Mouse (Mus musculus): ENCODE results near the gene Tanc1.

The Tanc1 gene

GRCm38 (mm10) chr2:59758139-59758918 lies 146.5 kb downstream of the Tanc1 start:
- DNase-seq (ENCODE audit: low spot score), result no peak

DNA sequence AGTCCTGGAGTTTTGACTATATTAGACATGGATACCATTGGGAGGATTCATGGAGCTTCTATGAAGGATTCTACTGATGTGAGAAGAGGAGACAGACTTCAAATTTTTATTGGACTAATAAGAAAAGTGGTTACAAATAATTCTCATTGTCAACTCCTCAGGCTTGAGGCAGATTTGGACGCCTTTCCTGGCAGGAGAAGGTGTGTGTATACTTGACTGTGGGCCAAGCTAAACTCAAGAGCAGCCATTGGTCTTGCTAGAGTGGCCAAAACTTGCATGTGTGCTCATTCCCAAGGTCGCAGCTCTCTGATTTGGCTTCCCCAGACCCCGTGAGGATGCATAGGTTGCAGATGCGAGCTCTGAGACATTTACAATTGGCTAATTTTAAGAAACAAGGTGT lies 148.9 kb downstream of the Tanc1 start:
- no peak for DNase-seq (ENCODE audit: low spot score)

- no peak for DNase-seq (ENCODE audit: low spot score)
Measured at GRCm38 (mm10) chr2:59761183-59761582, 149.3 kb downstream of the Tanc1 start.

- DNase-seq (ENCODE audit: low spot score), result no peak
Measured at GRCm38 (mm10) chr2:59762277-59762676, 150.4 kb downstream of the Tanc1 start.

DNA sequence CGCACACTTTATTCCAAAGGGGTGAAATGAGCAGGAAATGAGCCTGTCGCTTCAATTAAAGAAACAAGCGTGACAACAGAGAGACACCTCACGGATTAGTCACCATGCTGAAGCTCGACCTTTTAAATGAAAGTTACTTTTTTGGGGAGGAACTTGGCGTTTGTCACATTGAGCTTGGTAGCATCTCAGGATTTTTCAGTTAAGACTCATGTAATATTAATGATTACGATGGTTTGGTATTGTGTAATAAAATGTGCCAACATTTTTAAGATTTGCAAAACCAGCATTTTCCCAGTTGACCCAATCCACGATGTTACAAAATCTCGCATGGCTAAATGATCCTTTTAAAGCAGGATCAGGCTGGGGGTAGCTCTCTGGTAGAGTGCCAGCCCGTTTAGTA lies 153.8 kb downstream of the Tanc1 start:
- DNase-seq (ENCODE audit: low spot score), result no peak

DNA sequence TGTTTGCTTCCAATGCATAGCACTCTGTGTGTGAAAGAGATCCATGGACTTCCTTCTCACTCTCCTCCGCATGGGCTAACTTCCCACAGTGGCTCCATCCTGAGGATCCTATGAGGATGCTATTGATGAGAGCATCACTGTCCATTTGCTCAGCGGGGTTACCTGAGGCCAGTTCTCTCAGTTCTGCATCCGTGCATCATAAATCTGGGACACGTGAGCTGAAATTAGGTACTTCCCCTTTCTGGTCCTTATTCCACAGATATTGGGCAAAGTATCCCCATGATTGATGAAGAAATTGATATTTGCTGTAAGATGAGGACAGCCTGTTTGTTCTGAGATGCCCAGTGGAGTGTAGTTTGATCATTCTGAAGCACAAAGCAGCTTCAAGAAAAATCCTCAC lies 156.1 kb downstream of the Tanc1 start:
- DNase-seq (ENCODE audit: low spot score), result no peak

DNA sequence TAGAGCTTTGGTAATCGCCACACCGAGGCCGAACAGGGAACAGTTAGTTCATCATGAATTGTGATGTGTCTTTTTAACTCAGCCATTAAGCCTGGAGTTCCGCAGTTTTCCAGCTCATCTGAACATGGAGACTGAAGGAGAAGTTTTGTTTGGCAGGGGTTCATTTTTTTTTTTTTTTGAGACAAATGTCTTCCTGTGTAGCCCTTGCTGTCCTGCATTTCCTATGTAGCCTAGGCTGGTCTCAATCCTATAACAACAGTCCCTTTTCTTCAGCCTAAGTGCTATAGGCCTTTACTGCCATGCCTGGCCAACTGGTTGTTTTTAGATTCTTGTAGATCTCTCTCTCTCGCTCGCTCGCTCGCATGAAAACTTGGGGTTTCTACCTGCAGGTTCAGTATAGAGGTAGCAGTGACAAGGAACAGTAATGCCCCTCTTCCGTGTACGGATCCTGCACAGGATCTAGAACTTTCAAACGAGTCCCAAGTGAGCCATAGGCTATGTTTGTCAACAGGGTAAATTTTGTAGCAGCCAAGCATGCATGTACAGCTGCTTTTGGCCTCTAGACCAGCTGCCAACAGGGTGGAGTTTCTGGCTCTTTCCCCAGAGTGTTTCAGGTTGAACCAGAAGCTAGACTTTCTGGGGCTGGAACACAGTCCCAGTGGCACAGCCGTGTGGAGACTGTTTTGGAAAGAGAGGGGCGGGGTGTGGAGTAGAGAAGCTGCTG lies 157.0 kb downstream of the Tanc1 start:
- no peak for DNase-seq (ENCODE audit: low spot score)

DNA sequence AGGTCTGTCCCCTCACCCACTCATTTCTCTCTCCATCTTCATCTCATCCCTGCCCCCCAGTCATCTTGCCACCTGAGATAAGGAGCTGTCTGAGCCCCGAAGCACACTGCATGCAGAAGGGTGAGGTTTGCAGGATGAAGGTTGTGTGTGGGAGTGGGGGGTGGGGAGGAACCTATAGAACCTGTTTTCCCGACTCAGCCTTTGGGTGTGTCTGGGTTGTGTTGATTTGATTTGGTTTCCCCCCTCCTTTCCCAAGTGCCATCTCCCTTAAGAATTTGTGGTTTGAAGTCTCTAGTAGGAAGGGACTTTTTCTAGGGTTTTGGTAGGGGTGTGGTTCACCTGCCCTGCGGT lies 157.5 kb downstream of the Tanc1 start:
- no peak for DNase-seq (ENCODE audit: low spot score)

GRCm38 (mm10) chr2:59771708-59772107 lies 159.9 kb downstream of the Tanc1 start:
- no peak for DNase-seq (ENCODE audit: low spot score)

- DNase-seq (ENCODE audit: low spot score), result no peak
Measured at GRCm38 (mm10) chr2:59772261-59772683, 160.4 kb downstream of the Tanc1 start.

DNA sequence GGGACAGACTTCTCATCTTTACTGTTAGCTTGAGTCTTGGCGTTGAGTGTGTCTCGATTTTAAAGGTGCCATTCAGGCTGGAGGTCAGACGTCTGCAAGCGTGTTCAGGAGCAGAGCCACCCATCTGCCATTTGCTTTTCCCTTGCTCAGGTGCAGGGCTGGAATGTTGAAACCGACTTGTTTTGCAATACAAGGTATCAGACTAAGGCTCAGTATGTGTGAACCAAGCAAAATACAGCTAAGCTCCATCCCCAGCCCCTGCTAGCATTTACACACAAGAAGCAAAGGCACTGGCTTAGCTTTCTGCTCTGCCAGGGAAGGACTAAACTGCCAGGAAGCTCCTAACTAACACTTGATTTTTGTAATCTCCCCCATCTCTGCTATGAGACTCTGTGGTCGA lies 162.5 kb downstream of the Tanc1 start:
- no peak for DNase-seq (ENCODE audit: low spot score)

DNA sequence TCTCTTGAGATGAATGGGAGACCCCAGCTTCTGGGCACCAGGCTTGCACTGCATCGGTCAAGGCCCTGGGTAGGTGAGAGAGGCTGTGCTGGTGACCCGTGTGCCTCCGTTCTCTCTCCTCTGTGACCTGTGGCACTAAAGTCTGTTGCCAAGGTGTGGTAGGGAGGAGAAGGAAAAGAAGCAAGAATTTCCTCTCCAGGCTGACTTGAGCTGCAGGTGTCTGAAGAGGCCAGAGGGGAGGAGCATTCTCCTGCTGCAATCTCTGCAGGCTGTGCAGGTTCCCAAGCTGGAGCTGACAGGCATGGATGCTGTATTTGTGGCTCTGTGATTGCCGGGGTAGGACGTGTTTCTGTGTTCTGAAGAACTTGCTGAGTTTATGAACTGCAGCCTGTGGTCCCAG lies 163.3 kb downstream of the Tanc1 start:
- DNase-seq (ENCODE audit: low spot score), result no peak

GRCm38 (mm10) chr2:59775820-59776219 lies 164.0 kb downstream of the Tanc1 start:
- DNase-seq (ENCODE audit: low spot score), result no peak

DNA sequence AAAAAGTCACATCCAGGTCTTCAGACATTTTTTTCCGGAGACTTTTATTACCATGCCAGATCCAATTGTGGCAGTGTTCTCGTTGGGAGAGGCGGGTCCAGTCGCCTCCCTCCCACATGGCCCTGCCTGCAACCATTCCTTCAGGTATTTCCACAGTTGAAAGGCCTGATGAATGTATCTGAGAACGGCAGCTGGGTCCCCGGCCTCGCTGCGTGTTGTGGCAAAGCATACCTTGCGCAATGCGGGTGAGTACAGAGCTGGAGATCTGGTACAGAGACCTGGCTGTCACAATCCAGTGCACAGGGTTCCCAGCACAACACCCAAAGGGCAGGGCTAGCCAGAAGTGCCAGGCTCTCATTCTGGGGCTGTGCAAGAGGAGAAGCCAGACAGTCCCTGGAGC lies 167.5 kb downstream of the Tanc1 start:
- DNase-seq (ENCODE audit: low spot score), result no peak

DNA sequence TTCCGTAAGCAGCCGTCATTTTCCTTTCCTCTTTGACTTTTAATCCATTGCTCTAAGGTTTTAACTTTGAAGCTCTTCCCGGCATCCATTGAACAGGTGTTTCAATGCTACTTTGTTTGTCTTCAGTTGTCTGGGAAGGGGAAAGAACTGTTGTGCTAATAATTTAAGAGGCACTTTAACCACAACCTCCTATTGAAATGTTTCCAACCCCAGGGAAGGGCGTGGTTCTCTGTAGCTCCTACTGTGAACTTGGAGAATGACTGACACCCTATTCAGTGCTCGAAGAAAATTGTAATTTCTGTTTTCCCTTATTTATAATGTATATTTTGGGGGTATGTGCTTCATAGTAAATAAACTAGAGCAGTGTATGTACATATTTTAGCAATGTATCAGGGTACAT lies 168.4 kb downstream of the Tanc1 start:
- no peak for DNase-seq (ENCODE audit: low spot score)

GRCm38 (mm10) chr2:59783055-59783831 lies 171.4 kb downstream of the Tanc1 start:
- no peak for DNase-seq (ENCODE audit: low spot score)

- no peak for DNase-seq (ENCODE audit: low spot score)
Measured at GRCm38 (mm10) chr2:59783832-59784627, 172.2 kb downstream of the Tanc1 start.

- DNase-seq (ENCODE audit: low spot score), result no peak
Measured at GRCm38 (mm10) chr2:59784628-59784883, 172.7 kb downstream of the Tanc1 start.

- no peak for DNase-seq (ENCODE audit: low spot score)
Measured at GRCm38 (mm10) chr2:59785597-59785996, 173.8 kb downstream of the Tanc1 start.

DNA sequence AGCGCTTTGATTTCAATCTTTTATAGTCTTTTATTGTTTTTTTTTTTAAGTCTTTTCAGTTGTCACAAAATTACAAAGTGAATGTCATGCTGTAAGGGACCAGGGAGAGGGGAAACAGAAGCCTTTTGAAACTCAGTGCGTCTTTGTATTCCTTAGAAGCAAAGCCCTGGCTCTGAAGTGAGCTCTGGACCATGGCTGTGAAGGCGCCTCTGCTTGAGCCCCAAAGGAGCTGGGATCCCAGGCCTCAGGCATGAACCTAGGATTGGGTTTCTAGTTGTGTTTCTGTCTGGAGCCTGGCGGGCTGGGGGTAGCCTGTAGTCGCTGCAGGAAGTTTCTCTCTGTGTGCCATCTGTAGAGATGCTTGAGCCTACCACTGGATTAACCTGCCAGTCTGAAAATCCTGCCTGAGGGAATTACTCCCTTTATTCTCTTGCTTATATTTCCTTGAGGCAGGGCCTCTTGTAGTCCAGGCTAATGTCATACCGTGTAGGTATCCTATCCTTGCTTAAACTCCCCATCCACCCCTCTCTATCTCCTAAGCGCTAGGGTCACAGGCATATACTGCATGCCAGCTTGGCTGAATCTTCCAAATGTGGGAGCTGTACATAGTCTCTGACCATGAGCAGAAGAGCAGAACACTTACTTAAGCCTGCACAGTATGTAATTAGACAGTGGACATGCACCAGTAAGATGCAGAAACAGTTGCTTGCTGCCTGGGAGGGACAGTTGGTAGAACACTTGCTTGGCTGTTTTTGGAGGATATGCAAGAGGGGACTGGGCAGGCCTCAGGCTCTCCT lies 177.1 kb downstream of the Tanc1 start:
- DNase-seq (ENCODE audit: low spot score), result no peak

GRCm38 (mm10) chr2:59791596-59791995 lies 179.8 kb downstream of the Tanc1 start:
- DNase-seq (ENCODE audit: low spot score), result no peak

- DNase-seq (ENCODE audit: low spot score), result no peak
Measured at GRCm38 (mm10) chr2:59793337-59793736, 181.5 kb downstream of the Tanc1 start.
